Mouse (Mus musculus) neural tube, embryonic 11.5 days (tissue): ENCODE data around the gene Hist1h3c. TPM values are rescaled to one million over a fixed set of nuclear protein-coding genes. Genes with fewer than 3 reads are reported as not detected.
A peak's percentile ranks its signal among the peaks of the same experiment; 100 is the strongest.
"Not testable (repeated sequence)": the region's sequence is repeated elsewhere in the genome, so short reads cannot be mapped to it uniquely, and the experiment has no call there.

Experiments used
- ATAC-seq: fragments of 200-750 bp; cut with Nextera tagmentation; 2 replicates; pipeline ENCODE4 v1.8.0; 2017; ENCODE audit warnings: moderate number of reproducible peaks, mild to moderate bottlenecking, moderate TSS enrichment, moderate library complexity; ENCODE audit not compliant: insufficient read depth, low FRiP score, low TSS enrichment
- DNase-seq: peaks from one replicate; pipeline ENCODE4 v3.0.0-alpha.2; 2015; ENCODE audit warnings: low spot score
- H3K27ac ChIP-seq: fragments of 300-500 bp; sonication (generic); 2 replicates; pipeline ENCODE4 v1.5.1; 2014; ENCODE audit warnings: low read depth, mild to moderate bottlenecking, low read length
- H3K27me3 ChIP-seq: fragments of 300-500 bp; sonication (generic); 2 replicates; pipeline ENCODE4 v1.6.1; 2014; ENCODE audit warnings: mild to moderate bottlenecking, low read length, mixed read lengths; ENCODE audit not compliant: control insufficient read depth, insufficient read depth
- H3K36me3 ChIP-seq: fragments of 300-500 bp; sonication (generic); 2 replicates; pipeline ENCODE4 v1.6.1; 2014; ENCODE audit warnings: mild to moderate bottlenecking, low read length, moderate library complexity, mixed read lengths; ENCODE audit not compliant: control insufficient read depth, insufficient read depth
- H3K4me1 ChIP-seq: fragments of 300-500 bp; sonication (generic); 2 replicates; pipeline ENCODE4 v1.6.1; 2014; ENCODE audit warnings: low read length, mixed read lengths; ENCODE audit not compliant: control insufficient read depth, insufficient read depth
- H3K4me2 ChIP-seq: fragments of 300-500 bp; sonication (generic); 2 replicates; pipeline ENCODE4 v1.6.1; 2014; ENCODE audit warnings: low read depth, mild to moderate bottlenecking, moderate library complexity
- H3K4me3 ChIP-seq: fragments of 300-500 bp; sonication (generic); 2 replicates; pipeline ENCODE4 v1.5.1; 2014; ENCODE audit warnings: low read depth, low read length
- H3K9ac ChIP-seq: fragments of 300-500 bp; sonication (generic); 2 replicates; pipeline ENCODE4 v1.6.1; 2014; ENCODE audit warnings: mild to moderate bottlenecking, low read length
- H3K9me3 ChIP-seq: fragments of 300-500 bp; sonication (generic); 2 replicates; pipeline ENCODE4 v1.6.1; 2016; ENCODE audit warnings: low read length; ENCODE audit not compliant: control insufficient read depth
- WGBS: fragments of 180-500 bp; shearing (Covaris S2); extraction: QIAGEN DNeasy Blood & Tissue Kit; methylation state at CpG from one replicate; pipeline ENCODE4 v1.1.7; 2014; 5-methylcytosine and 5-hydroxymethylcytosine counted together
- polyA plus RNA-seq: library from polyadenylated mRNA; unstranded; fragments of >200 nt; fragmentation: Nextera tagmentation; extraction: Ambion mirVana; gene quantifications from 2 replicates; pipeline ENCODE4 v1.2.1, GENCODE M21; 2014

The Hist1h3c gene
- polyA plus RNA-seq, 1 experiment from 2014 or later = 8.3 TPM

DNA sequence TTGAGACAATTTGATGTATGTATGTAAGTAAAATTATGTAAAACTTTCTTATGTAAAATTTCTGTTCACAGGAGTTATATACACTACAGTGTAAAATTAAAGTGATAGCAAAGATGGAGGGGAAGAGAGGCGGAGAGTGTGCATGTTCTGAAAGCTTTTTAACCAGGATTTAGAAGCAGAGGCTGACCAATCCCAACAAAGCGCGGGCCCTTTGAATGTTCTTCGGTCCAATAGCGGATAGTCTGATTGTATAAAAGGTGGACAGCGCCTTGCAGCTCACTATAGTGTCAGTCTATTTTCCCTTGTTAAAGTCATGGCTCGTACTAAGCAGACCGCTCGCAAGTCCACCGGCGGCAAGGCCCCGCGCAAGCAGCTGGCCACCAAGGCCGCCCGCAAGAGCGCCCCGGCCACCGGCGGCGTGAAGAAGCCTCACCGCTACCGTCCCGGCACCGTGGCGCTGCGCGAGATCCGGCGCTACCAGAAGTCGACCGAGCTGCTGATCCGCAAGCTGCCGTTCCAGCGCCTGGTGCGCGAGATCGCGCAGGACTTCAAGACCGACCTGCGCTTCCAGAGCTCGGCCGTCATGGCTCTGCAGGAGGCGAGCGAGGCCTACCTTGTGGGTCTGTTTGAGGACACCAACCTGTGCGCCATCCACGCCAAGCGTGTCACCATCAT lies 6.8 kb upstream of the Hist1h3c start, which contains the start of gene Hist1h3b:
Hist1h3b (plus strand) TSS at position 201 of the 675 bp plus-strand sequence.
- Histone ChIP-seq H3K4me2 (peak within 1 kb of the TSS; percentile 50), H3K27ac (peak within 1 kb of the TSS; percentile 85), H3K4me3 (peak within 1 kb of the TSS; percentile 36), H3K9ac (peak within 1 kb of the TSS; percentile 65)
- H3K36me3 ChIP-seq, H3K9me3 ChIP-seq, H3K27me3 ChIP-seq, H3K4me1 ChIP-seq: not testable (repeated sequence)
- DNase-seq (peak; percentile 93), ATAC-seq (peak; percentile 87)
- WGBS = under 1% methylated on average over 15 of the region's 47 CpGs

DNA sequence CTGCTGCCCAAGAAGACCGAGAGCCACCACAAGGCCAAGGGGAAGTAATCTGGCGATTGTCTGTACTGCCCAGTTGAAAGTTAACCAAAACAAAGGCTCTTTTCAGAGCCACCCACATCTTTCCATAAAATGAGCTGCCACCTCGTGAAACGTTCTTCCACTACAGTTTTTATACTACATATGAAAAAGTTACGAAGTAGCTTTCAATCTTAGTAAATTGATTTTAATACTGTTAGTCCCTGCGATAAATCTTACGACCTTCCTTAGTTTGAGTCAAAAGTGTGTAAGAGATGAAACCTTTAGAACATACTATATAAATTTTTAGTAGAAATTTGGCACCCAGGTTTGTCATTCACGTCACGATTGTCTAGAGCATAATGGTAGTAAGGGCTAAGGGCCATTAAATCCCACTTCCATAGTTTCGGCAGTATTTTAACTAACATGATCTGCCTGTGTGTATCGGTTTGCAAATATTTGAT lies 6.1 kb upstream of the Hist1h3c start:
- Histone ChIP-seq H3K4me3 (peak overlapping the region; percentile 36), H3K27ac (peak overlapping the region; percentile 85), H3K4me2 (peak overlapping the region; percentile 40), H3K9ac (peak overlapping the region; percentile 46), H3K36me3 (no peaks in the 10 kb centered on the region), H3K9me3 (no peaks in the 10 kb centered on the region), H3K27me3 (no peaks in the 10 kb centered on the region), H3K4me1 (peaks cover 8% of the 10 kb centered on the region; the same call in 1 of the 2 replicates)
- no peak for DNase-seq
- 0 out of 2 replicates have a peak, but pooled peaks have one; percentile 8 for ATAC-seq
- WGBS = 1% methylated on average over 11 of the region's 11 CpGs

DNA sequence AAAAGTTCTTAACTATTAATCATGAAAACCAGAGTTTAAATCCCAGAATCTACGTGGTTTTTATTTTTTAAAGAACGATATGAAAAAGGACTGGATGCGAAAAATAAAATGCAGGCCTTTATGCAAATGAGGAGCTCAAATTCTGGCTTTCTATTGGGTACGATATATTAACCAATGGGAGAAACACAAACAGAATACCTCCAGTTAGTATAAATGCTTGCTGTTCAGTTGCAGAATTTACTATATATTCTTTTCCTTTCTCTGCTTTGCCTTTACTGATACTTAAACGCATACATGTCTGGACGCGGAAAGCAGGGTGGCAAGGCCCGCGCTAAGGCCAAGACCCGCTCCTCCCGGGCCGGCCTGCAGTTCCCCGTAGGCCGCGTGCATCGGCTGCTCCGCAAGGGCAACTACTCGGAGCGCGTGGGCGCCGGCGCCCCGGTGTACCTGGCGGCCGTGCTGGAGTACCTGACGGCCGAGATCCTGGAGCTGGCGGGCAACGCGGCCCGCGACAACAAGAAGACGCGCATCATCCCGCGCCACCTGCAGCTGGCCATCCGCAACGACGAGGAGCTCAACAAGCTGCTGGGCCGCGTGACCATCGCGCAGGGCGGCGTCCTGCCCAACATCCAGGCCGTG lies 5.6 kb upstream of the Hist1h3c start, which contains the start of gene Hist1h2ab:
Hist1h2ab (plus strand) TSS at position 288 of the 639 bp plus-strand sequence.
- H3K27me3 ChIP-seq, H3K4me1 ChIP-seq, H3K36me3 ChIP-seq, H3K9me3 ChIP-seq: not testable (repeated sequence)
- H3K27ac ChIP-seq = peak within 1 kb of the TSS; percentile 85
- ATAC-seq = peak; percentile 35
- peak within 1 kb of the TSS; percentile 40 for H3K4me2 ChIP-seq
- H3K9ac ChIP-seq = peak within 1 kb of the TSS; percentile 46
- WGBS = under 1% methylated on average over 25 of the region's 47 CpGs
- peak; percentile 82 for DNase-seq
- peak within 1 kb of the TSS; percentile 36 for H3K4me3 ChIP-seq

DNA sequence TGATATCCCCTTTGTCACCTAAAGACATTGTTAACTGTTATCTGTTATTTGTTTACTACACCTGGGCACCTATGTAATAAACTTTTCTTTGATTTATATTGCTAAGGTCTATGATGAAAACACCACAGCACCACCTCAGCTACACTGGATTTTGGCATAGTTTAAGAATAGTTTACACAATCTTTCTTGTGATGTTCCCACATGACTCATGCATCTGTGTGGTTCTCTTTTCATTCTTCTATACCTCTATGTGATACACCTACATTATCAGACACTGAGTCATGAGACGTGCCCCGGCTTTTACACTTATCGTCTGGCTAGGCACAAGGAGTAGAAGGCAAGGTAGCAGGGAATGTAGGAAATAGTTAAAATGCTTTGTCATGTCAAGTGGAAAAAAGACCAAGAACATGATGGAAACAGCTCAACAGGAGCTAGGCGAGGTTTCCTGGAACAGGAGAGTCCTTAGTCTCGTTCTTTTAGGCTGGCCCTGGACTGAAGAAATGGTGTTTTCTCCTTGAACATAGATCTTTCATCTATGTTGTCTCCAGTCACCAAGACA lies 4.2 kb upstream of the Hist1h3c start:
- H3K27me3 ChIP-seq = no peaks in the 10 kb centered on the region
- H3K27ac ChIP-seq = peak overlapping the region; percentile 42; the same call in 1 of the 2 replicates
- WGBS = 92% methylated on average over 5 of the region's 5 CpGs

DNA sequence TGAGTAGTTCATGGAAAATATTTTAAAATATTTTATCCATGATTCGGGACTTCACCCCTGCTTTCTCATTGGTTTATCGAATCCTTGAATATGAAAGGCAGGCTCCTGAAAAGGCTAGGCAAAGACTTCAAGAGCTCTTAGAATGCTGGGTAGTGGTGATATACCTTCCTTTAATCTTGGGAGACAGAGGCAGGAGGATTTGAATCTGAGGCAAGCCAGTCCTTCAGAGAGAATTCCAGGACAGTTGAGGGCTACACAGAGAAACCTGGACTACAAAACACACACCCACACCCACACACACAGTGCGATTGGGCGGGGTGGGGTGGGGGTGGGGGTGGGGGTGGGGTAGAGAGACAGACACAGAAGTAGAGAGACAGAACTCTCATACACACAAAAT lies 2.5 kb upstream of the Hist1h3c start:
- DNase-seq (peak; percentile 31), ATAC-seq (no peak)
- peak overlapping the region; percentile 40 for H3K9ac ChIP-seq
- WGBS = 7% methylated on average over 4 of the region's 4 CpGs
- no peaks in the 10 kb centered on the region for H3K9me3 ChIP-seq
- H3K36me3 ChIP-seq = no peaks in the 10 kb centered on the region
- H3K4me3 ChIP-seq = no peak overlapping the region
- peaks cover 13% of the 10 kb centered on the region; the same call in 1 of the 2 replicates for H3K4me1 ChIP-seq
- peak overlapping the region; percentile 58 for H3K4me2 ChIP-seq
- H3K27me3 ChIP-seq = no peaks in the 10 kb centered on the region
- H3K27ac ChIP-seq = peak overlapping the region; percentile 98

More for the DNA sequence above, 4.2 kb upstream of the Hist1h3c start:
- Histone ChIP-seq H3K36me3 (no peaks in the 10 kb centered on the region), H3K9ac (no peak overlapping the region), H3K4me2 (no peak overlapping the region), H3K4me1 (peaks cover 8% of the 10 kb centered on the region; the same call in 1 of the 2 replicates), H3K4me3 (no peak overlapping the region), H3K9me3 (no peaks in the 10 kb centered on the region)
- ATAC-seq = no peak
- DNase-seq = no peak

DNA sequence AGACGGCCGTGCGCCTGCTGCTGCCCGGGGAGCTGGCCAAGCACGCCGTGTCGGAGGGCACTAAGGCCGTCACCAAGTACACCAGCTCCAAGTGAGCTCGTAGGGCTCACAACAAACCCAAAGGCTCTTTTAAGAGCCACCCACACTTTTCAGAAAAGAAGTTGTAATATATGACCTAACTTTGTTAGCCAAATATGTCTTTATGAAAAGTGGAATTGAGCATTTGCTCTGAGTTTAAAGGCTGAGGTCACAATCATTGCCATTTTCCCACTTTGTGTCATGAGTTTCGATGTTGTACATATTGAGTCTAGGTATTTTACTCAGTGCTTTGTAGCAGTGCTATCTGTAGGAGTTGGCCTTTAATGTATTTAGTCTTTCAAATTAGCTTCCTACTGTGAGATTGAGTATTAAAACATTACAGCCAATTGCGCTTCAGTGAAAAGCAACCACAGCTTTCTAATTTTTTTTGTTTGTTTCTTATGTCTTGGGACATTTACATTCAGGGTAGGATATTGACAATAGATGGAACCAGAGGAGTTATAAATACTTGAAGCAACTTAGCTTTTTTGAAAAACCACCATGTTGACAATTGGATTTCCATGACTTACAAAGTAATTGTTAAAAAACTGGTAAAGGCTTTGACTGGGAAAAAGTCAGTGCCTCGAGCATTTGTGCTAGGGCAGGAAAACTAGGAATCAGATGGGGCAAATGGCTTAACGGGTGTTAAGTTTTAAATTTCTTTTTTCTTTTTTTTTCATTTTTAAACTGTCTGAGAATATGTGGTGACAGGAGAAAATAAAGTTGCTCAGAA lies 1.9 kb upstream of the Hist1h3c start:
- Histone ChIP-seq H3K36me3 (no peaks in the 10 kb centered on the region), H3K9me3 (no peaks in the 10 kb centered on the region), H3K4me2 (peak overlapping the region; percentile 58), H3K4me3 (peak overlapping the region; percentile 36), H3K4me1 (peaks cover 13% of the 10 kb centered on the region; the same call in 1 of the 2 replicates), H3K27me3 (no peaks in the 10 kb centered on the region), H3K9ac (peak overlapping the region; percentile 63), H3K27ac (peak overlapping the region; percentile 98)
- WGBS = 3% methylated on average over 10 of the region's 13 CpGs
- ATAC-seq (peak; percentile 7; the same call in 1 of the 2 replicates), DNase-seq (peak; percentile 36)

DNA sequence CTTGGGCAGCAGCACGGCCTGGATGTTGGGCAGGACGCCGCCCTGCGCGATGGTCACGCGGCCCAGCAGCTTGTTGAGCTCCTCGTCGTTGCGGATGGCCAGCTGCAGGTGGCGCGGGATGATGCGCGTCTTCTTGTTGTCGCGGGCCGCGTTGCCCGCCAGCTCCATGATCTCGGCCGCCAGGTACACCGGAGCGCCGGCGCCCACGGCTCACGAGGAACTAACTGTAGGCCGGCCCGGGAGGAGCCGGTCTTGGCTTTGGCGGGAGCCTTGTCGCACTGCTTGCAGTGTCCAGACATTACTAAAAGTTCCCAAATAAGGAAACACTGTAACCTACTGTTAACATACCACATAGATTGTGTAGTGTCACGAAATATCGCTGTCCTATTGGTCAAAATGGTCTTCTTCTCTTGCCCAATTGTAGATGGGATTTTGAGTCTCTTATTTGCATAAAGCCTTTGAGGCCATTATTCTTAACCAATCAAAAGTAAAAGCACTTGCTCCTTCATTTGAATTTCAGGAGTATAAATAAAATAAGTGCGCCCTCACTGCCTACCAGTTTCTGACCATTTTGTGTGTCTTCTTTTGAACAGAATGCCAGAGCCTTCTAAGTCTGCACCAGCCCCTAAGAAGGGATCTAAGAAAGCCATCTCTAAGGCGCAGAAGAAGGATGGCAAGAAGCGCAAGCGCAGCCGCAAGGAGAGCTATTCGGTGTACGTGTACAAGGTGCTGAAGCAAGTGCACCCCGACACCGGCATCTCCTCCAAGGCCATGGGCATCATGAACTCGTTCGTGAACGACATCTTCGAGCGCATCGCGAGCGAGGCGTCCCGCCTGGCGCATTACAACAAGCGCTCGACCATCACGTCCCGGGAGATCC lies 1.0 kb upstream of the Hist1h3c start, which contains the start of gene Hist1h2bb:
Hist1h2bb (plus strand) TSS at position 534 of the 880 bp plus-strand sequence.
- not testable (repeated sequence) for H3K9me3 ChIP-seq, H3K27me3 ChIP-seq, H3K36me3 ChIP-seq
- Histone ChIP-seq H3K4me2 (peak within 1 kb of the TSS; percentile 58), H3K4me3 (peak within 1 kb of the TSS; percentile 36), H3K4me1 (peaks cover 13% of the 10 kb centered on the region; the same call in 1 of the 2 replicates), H3K27ac (peak within 1 kb of the TSS; percentile 98), H3K9ac (peak within 1 kb of the TSS; percentile 63)
- ATAC-seq (peak; percentile 89), DNase-seq (peak; percentile 82)
- under 1% methylated on average over 36 of the region's 58 CpGs for WGBS
